Mouse (Mus musculus) megakaryocyte-erythroid progenitor cell, adult 5-6 weeks (primary cell): ENCODE measurements around the gene Clstn2. TPM values are rescaled to one million over a fixed set of nuclear protein-coding genes. Genes with fewer than 3 reads are reported as not detected.

Experiments used
- ATAC-seq: replicated peaks from 2 replicates; pipeline ENCODE4 v1.8.0; 2016; ENCODE audit warnings: mild to moderate bottlenecking, inconsistent platforms; ENCODE audit not compliant: severe bottlenecking, poor library complexity, low FRiP score, low TSS enrichment
- total RNA-seq, 2 experiments: library from RNA; stranded (forward) in 1 of 2; stranded (reverse) in 1 of 2; fragments of 200-1000, 215-1000 nt in 1 of 2; fragments of >200 nt in 1 of 2; fragmentation: Nextera tagmentation in 1 of 2; gene quantifications; 2 replicates each; pipeline ENCODE4 v1.2.3; 2014 to 2017

Gene Clstn2
- total RNA-seq, 2 experiments from 2014 or later = not detected

DNA sequence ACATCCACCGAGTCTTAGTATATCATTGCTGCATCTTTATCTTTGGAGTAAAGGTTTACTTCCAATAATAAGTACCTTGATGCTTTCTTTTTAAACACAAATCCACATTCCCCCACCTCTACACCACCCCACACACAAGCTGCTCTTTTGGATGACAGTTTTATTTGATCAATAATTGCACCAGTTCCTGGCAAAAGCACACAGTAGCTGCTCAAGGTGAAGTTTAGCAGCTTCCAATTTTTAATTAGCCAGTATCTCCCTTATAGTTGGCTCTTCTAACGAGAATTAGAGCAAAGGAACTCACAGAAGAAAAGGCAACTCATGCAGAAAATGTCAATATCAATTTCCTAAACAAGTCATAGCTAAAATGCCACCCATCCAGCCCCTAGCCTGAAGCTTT is 334.0 kb downstream of the Clstn2 start:
- no peak for ATAC-seq

DNA sequence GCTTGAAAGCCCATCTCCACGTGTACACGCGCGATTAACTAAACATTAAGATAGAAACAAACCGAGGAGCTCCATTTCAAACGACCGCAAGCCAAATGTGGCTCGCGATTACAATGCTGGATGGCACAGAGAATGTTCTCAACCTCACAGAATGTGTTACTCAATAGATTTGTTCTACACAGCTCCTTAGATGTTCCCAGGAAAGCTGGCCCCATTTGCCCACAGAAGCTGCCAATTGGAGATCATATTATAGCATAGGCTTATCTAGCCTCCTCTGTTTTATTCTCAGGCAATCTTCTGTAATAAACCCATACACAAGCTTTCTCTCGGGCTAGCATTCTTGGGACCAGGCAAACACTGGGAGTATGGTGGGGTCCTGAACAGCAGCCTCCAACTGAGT is 334.9 kb downstream of the Clstn2 start:
- ATAC-seq = no peak

DNA sequence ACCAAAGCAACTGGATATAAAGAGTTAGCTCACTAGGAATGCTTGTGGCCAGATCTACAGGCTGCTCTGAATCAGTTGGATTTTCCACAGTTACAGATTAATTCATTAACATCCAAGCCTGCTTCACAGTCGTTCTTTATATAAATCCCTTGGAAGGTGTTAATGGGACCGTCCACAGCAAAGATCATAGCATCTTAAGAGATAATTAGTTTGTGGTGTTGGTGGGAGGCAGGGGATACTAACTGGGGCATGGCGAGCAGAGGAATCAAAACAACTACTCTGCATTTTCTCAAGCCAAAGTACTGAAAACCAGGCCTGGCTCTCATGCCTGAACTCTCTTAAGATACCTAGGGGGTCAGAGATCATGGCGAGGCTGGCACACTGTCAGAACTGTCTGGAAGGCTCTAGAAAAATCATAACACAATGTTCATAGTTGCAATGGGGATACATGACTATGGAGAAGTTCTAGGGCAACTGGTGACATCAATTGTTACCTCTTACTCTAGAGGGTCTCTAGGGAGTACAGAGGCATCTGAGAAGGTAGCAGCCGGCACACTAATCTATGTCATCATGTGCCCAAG is 336.2 kb downstream of the Clstn2 start:
- ATAC-seq = no peak

DNA sequence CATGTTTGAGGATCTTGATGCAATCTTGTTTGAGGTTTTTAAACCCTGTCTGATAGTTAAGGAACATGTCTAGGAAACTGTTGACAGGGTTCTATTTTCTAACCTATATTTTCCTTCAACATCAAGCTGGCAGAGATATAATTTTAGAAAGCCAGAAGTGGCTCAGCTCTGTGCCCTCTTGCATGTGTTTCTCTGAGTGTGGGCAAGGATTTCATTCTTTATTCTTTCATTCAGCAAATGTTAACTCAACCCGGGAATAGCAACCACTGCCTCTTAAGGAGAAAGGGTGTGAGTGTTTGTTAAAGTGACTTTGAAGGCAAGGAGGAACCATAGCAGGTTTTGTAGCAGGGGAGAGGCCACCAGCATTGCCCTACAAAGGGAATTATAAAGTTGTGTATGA is 337.7 kb downstream of the Clstn2 start:
- no peak for ATAC-seq

DNA sequence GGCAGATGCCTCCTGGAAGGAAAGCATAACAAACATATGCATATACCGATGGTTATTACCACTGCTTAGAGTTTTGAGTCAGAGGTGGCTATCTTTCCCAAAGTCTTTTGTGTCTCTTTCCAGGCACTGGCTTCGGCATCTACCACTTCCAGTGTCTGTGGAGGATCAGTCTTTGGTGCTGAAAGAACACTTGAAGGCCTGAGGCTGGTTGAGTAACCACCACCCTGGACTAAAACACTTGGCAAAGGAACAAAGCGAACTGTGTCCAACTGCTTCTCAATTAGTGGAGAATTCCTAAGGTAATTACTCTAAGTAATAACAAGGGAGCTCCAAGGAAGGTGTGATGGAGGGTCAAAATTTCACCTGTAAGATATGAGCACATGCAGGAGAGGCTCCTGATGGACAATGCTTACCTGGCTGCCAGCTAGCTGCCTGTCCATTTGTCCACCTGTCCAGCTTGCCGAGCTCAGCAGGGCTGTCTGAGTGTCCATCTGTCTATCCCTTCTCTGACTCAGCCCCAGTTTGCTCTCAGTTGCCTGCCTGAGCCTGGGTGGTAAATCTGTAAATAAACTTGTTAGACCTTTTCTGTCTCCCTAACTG is 346.1 kb downstream of the Clstn2 start:
- ATAC-seq = no peak

DNA sequence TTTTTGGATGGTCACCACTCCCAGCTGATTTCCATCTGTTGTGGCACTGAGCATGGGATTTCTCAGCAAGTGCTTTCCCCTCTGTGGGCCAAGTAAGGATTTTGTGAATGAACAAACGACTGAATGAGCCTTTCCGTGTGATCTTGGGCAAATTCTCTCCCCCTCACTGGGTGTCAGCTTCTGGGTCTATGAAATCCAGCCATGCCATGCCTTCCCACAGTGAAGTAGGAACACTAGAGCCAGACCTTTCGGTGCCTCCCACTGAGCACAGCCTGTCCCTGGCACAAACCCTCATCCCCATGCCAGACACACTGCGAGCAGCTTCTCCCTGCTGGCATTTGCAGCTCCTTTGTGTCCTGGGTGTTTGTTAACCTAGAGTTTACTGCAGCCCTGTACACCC is 347.3 kb downstream of the Clstn2 start:
- no peak for ATAC-seq

DNA sequence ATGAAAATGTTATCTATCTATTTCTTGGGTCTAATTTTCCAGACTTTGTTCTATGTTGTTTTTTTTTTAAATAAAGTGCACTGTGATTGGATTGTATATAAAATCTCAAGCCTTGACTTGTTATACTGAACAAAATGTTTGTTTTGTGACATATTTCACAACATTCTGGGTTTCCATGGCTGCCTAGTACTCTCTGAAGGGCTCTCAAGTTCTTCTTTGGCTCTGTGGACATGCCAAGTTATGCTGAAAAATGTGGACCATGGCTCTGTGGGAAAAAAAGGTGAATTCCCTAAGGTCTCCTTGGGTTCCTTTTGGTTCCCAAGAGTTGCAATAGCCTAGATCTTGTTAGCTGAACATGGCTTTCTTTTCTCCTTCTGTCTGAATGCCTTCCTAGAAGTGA is 353.1 kb downstream of the Clstn2 start:
- ATAC-seq = no peak

DNA sequence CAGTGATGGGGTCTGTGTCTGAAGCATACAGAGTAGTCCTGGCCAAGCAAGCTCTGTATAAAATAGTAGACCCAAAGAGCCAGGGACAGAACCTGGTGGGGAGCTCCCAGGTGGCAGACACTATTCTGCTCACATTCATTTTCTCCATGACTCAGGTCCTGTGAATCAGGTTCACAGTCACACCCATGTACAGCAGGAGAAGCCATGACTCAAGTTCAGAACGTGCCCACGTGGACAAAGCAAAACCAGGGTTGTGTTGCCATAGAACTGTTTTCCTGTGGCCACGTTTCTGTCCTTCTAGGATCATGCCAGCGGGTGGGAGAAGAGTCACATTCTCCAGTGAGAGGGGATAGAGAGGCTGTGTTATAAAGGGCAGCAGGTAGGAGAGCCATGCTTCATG is 353.9 kb downstream of the Clstn2 start:
- no peak for ATAC-seq

DNA sequence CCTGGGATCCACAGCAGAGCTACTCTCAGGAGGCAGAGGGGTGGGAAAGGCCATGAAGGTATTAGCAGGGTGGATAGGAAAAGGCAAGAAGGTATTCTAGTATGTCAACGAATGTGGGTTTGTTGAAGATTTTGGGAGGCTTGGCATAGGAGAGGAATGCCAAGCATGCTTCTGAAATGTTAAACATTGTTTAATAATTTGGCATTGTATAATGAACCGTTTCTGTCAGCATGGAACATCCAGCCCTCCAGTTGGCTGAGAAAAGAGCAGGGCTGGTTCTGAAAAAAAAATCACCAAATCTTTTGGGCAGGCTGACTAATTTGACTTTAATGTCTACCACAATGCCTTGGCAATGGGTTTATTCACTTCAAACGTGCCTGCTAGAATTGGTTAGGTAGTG is 355.9 kb downstream of the Clstn2 start:
- ATAC-seq = no peak

DNA sequence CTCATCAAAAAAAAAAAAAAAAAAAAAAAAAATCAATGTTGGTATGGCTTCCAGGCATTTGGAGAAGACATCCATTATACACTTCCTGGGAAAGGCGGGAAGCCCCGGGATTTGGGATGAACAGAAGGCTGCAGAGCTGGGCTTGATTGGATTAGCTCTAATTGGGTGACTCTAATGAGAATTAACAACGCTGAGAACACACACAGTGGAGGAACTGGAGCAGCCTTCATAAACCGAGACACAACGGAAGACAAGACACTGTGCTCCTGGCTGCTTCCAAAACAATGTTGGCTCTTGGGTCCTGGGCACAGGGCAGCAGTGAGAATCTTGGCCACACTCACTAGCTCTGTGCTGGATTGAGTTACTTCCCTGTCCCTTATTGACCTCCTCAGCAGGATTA is 360.3 kb downstream of the Clstn2 start:
- ATAC-seq = no peak

DNA sequence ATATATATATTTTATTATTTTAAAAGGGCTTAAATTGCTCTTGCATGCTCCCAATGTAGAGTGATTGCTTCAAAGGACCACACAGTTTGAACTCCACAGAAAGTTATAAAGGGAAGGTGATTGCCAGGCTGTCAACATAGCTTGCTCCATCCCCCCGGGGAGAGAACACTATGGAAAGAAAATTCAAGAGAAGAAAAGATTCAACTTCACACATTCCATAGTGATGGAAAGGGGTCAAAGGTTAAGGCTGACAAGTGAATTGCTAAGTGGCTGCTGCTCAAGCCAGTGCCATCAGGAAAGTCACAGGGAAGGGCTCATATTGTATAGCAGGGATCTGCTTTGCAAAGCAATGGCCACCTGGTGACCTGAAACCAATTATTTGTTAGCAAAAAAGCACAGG is 360.8 kb downstream of the Clstn2 start:
- no peak for ATAC-seq

DNA sequence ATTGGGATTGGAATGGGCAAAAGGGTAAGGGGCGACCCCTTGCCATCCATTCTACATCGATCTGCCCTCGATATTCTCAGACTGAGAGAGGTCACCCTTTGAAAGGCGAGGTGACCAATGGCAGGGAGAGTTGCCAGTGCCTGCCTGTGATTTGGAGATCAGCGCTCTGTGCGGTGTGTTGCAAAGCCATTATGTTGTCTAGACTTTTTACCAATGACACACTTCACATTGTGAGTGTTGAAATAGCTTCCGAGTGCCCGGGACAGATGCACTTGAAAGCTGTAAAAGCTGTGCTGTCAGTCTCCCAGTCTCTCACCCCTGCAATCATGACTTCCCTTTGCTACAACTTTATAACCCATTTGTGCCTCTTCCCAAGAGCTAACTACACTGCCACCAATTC is 362.3 kb downstream of the Clstn2 start:
- ATAC-seq = no peak

DNA sequence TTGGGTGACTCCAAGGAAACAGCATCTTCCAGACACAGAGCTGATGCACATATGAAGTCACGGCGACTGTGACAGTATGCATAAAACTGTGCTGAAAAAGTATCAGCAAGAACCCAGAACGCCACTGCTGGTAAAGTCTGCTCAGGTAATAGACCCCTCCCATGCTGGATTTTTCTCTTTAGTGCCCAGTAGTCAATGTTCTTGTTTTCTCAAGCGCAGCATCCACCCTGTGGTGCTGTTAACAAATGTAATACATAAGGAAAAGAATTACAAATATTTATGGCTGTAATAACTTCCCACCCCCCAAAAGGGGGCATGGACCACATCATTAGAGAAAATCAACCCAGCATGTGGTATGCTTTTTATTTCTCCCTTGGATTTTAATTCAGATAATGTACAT is 372.0 kb downstream of the Clstn2 start:
- no peak for ATAC-seq

DNA sequence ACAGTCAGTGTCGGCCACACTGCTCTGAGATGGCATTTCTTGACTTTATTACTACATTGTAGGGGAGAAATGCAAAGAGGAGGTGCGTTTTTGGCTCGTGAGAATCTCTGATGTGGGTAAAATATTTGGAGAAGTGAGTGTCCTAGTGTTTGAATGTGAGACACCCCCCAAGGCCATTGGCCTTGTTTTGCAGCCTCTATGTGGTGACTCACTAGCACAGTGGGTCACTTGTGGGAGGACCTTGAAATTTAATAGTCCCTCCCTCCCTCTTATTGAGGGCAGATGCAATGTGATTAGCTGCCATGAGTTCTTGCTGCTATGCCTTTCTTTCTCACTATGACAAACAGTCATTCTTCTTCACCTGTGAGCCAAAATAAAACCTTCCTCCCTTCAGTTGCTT is 374.2 kb downstream of the Clstn2 start:
- no peak for ATAC-seq

DNA sequence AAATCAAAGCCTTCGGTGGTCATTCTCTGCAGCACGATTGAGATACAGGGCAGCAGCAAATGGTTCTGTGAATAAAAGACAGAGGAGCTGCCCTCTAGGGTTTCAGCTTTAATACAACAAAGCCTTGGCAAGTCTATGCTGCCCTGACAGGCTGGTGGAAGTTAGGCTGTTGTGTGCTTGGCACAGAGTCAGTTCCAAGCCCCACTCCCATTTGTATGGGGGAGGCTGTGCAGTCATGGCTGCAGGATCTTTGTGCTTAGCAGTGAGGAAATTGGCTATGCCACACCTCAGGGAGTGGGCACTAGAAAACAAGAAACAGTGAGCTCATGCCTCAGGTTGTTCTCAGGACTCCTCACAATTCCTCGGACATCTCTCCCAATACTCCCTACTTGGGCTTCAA is 384.6 kb downstream of the Clstn2 start:
- no peak for ATAC-seq

DNA sequence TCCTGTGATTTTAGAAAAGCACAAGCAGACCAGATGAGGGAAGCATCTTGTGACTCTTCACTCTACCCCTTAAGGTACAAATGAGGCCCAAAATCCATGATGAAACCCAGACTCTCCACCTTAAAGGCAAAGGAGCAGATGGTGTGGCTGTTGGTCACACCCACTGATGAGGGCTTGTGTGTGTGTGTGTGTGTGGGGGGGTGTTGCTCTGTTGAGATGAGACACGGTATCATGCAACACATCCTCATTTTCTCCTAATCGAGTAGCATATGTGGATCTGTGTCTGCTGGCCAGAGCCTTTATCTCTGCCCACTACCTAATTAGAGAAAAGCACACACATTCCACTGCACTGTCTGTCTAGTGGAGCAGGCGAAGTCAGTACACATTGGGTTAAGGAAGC is 387.2 kb downstream of the Clstn2 start:
- no peak for ATAC-seq

DNA sequence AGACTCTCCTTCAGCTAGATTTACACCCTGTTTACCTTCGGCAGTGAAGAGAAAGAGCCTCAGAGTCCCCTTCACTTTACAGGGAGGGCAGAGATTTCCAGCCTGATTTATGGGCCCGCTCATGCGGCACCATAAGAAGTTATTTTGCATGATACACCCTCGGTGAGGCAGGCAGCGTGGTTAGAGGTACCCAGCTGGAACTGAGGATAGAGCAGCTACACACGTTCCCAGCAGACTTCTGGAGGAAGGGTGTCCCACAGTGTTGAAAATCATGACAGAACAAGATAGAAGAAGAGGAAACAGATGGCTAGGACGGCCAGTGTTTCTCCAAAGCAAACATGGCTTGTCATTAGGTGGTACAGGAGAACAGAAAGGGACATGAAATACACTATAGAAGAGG is 390.6 kb downstream of the Clstn2 start:
- no peak for ATAC-seq

DNA sequence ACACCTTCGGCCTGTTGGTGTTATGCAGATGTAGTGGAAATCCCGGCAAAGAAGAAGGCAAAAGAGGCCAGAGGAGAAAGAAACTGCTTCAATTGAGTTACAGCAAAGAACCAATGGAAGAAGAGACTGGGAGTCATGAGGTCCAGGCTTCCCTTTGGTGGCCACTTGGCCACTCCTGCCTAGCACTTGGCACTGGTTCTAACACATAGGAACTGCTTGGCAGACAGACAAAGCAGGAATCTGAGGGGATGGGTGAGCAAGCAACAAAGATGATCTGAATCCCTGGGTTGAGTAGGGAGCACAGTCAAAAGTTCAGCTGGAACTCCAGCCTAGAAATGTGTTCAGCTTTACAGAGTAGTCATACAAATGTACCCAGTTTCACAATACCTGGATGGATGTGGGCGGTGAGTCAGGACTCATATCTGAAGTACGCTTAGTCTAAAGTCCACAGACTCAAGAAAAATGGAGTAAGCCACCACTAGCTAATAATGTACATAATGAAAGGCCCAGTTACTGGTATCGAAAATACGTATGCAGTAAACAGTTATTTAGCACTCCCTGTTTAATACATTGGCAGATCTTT is 392.9 kb downstream of the Clstn2 start:
- no peak for ATAC-seq

DNA sequence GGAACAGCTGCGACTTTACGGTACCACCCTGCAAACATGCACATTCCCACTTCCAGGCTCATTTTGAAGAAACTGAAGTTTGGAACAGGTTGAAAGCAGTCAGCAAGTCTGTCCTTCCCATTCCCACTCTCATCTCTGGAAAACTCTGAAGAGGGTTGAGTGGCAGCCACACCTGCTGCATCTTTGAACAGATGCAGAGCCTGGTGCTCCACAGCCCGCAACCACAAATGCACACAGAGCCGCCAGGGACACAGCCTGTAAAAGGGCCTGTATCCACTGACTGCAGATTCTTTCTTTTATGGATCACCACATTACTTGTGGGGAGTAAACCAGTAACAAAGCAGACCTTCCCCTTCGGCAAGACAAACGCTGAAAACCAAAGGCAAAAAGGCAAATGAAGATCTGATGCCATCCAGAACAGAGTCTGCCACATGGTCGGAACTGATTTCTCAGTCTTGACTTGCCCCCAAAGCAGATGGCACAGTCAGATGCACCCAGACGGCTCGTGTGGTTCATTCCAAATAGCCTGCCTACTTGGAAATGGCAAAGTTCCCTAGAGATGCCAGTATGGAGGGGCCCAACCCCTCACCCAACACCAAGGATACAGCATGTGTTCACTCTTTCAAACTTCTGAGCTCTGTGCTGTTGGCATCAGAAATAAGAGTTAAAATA is 394.2 kb downstream of the Clstn2 start:
- no peak for ATAC-seq

DNA sequence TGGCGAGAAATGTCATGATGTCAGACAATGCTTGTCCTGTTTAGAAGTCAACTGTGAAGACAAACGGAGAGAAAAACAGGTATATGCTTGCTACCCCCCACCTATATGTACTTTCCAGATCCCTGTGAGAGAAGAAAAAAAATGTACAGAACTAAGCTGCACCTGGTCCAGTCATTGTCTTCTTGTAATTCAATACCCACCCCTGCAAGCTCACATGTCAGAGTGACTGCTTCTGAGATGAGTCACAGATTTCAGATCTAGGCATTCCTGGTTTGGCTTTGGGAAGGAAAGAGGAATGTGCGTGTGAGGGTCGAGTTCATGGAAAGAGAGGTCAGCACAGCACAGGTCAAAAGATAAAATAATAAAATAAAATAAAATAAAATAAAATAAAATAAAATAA is 397.6 kb downstream of the Clstn2 start:
- no peak for ATAC-seq

DNA sequence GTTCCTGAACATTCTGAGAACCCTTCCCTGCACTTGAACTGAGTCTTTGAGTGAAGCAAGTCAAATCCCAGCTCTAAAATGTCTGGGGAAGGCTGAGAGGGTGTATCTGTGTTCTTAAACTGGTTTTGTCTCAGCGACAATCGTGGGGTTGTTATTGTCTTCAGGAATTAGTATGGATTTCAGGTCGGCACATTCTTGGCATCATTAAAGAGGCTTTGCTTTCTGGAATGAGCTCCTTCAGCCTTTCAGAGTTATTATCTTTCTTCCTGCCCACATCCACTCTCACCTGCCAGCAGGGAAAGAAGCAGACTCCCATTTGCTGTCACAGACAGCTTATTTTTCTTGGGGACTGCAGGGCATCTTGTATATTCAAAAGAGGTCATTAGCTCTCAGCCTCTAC is 398.1 kb downstream of the Clstn2 start:
- no peak for ATAC-seq
